Mouse (Mus musculus) kidney, postnatal 25 days (tissue): ENCODE results near the gene Rnf114.

ENCODE experiments used
- DNase-seq, 2 experiments: peaks; one replicate each; pipeline ENCODE4 v3.0.0; 2021; ENCODE audit warnings: mixed read lengths in 2 of 2

Rnf114 gene

GRCm38 (mm10) chr2:167541324-167541723, 48.9 kb downstream of the Rnf114 start:
- no peak for DNase-seq

GRCm38 (mm10) chr2:167541761-167542160, 49.3 kb downstream of the Rnf114 start:
- no peak for DNase-seq

- no peak for DNase-seq
Measured at GRCm38 (mm10) chr2:167542361-167542760, 49.9 kb downstream of the Rnf114 start.

- peak; percentile 74 to 88 for DNase-seq
Measured at GRCm38 (mm10) chr2:167543121-167544003, 50.9 kb downstream of the Rnf114 start.

DNA sequence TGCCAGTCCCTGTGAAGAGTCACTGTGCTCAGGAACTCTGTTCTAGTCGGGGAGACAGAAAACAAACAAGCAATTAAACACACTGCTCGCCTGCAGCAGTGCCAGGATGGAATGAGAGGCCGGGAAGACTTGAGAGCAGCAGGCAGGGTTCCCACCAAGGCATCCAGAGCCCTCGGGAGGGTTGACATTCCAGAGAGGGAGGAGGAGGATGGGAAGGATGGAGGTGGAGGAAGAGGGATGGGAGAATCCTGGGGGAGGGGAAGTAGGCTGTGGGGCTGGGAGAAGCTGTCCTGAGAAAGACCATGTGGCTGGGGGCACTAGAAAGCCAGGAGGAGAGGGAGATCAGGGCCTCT, 51.5 kb downstream of the Rnf114 start:
- DNase-seq: peak in 1 of 2 experiments; percentile 49

DNA sequence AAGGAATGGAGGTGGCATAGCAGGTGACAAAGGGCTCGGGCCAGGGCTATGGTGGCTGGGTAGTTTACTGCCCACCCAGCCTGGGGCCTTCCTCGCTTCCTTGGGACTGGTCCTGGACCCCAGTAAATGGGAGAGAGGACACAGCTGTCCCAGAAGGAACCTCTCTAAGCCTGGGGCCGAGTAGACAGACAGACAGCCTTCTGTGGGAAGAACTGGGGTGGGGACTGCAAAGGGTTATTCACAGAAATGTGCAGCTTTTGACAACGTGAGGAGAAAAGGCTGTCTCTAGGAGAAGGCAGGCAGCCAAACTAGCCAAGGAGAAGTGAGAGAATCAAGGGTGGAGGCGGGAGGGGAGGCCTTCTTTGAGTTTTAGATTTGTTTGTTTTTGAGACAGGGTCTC, 52.0 kb downstream of the Rnf114 start:
- no peak for DNase-seq

- no peak for DNase-seq
Measured at GRCm38 (mm10) chr2:167546447-167547195, 54.2 kb downstream of the Rnf114 start.

DNA sequence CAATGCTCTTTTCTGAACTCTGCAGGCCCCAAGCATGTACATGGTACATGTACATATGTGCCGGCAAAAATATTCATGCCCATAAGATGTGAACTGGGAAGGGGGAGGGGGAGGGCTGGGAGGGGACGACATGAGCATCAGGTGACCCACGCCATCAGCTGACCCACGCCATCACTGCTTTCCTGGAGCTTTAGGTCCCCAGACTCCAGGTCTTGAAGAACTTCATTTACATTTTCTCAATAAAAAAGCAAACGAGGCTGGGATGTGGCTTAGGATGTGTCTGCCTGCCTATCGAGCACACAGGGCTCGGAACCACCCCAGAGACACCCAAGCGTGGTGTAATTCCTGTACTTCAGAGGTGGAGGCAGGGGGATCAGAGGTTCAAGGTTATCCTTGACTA, 55.0 kb downstream of the Rnf114 start:
- no peak for DNase-seq

- no peak for DNase-seq
Measured at GRCm38 (mm10) chr2:167548961-167549360, 56.5 kb downstream of the Rnf114 start.

DNA sequence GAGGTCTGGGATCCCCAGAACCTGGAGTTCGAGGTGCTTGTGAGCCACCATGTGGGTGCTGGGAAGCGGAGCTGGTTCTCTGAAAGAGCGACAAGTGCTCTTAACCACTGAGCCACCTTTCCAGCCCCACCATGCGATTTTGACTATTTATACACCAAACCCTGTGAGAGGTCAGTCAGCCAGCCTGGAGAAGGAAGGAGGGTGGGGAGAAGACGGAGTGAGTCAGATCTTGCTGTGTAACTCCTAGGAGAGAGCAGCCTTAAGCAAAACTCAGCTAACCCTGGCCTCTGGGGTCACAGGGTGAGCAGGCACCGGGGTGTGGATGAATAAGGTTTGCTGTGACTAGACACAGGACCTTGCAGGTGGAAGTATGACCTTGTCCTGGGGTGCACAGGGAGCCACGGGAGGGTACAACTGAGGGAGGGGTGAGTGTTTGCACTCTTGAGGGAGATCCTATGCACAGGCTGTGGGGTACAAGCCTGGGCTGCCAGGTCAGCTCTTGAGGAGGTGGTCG, 58.0 kb downstream of the Rnf114 start:
- DNase-seq: no peak

DNA sequence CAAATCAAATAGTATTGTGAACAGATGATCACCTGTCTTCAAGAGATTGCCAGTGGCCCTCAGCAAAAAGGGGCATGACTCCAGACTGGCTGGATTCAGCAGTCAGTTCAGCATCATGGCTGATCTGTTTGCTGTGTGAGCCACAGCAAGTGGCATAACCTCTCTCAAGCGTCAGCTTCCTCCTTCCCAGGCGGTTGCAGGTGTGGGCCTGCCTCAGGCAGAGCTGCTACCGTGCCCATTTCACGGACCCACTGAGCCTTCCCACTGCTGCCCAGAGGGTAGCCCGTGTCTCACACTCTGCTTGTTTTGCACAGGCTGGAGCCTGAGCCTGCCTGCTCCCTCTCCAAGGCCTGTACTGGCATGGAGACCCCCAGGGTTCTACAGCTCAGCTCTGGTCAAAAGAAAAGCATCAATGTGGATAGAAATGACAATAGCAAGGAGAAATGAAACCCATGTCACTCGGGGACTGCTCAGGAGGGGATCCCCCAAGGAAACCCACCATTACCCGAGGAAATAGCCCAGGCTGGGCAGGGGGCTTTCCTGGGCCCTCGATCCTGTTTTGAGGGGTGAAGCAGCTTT, 59.0 kb downstream of the Rnf114 start:
- no peak for DNase-seq

DNA sequence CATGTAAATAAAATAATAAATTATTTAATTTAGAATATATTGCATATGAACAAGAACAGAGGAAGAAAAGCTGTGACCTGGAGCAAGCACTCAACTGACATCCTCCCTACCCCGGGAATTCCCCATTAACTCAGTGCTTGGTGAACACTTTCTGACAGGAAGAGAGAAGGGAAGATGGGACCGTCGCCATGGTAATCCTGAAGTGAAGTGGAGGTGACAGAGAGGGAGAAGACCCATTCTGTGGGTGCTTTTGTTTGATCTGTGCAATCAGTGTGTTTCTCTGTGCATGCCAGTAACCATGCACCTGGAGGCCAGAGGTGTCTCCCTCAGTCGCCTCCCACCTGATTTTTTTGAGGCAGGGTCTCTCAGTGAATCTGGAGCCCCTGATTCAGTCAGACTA, 59.8 kb downstream of the Rnf114 start:
- DNase-seq: no peak

DNA sequence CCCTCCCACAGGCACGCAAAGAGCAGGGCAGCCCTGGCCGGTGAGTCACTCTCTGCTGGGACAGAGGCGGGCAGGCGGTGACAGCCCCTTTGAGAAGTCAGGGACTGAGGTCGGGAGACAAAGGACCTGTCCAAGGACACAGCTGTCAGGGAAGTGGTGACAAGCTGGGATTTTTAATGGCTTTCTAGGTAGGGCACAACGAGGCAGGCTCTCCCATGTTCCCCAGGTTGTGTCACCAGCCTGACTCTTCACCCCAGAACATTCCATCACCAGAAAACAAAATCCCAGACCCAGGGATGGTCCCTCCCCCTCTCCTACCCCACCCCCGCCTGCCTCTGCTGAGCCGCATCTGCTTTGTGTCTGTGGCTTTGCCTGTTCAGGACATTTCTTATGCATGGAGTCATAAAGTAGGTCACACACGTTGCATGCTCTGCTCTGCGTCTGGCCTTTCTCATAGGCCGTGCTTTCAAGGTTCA, 60.5 kb downstream of the Rnf114 start:
- no peak for DNase-seq

GRCm38 (mm10) chr2:167555766-167556165, 63.3 kb downstream of the Rnf114 start:
- no peak for DNase-seq

GRCm38 (mm10) chr2:167559413-167559812, 67.0 kb downstream of the Rnf114 start:
- no peak for DNase-seq

DNA sequence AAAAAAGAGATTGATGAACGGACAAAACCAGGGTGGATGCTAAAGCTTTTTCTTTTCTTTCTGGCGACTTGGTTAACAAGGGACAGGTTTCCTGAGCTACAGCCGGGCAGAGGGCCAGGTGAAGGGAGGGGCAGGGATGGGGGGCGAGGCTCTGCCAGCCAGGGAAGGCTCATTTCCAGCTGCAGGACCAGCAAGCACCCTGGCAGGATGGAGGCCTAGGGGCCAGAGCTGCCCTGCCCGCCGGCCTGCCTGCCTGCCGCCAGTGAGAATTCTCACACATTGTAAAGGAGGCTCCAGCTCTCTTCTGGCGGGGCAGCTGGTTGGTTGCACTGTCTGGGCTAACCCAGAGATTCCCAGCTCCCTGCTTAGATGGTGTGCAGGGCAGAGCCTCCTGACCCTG, 69.7 kb downstream of the Rnf114 start:
- peak; percentile 65 to 68 for DNase-seq

DNA sequence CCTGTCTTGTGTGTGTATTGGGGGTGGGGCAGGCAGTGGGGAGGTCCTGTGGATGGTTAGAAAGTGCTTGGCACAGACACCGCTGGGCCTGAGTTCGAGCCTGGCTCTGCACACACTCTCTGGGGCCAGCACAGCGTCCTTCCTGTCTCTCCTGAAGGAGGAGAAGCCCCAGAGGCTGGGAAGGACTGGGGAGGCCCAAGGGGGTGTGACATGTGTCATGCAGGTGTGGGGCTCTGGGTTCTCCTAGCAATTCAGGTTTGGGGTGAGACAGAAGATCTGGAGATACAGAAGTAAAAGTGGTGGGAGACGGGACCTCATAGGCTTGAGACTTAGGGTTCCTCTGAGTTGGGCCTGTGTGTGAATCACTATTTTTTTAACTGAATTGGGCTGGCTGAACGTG, 70.6 kb downstream of the Rnf114 start:
- DNase-seq: no peak

GRCm38 (mm10) chr2:167563703-167564102, 71.3 kb downstream of the Rnf114 start:
- no peak for DNase-seq

DNA sequence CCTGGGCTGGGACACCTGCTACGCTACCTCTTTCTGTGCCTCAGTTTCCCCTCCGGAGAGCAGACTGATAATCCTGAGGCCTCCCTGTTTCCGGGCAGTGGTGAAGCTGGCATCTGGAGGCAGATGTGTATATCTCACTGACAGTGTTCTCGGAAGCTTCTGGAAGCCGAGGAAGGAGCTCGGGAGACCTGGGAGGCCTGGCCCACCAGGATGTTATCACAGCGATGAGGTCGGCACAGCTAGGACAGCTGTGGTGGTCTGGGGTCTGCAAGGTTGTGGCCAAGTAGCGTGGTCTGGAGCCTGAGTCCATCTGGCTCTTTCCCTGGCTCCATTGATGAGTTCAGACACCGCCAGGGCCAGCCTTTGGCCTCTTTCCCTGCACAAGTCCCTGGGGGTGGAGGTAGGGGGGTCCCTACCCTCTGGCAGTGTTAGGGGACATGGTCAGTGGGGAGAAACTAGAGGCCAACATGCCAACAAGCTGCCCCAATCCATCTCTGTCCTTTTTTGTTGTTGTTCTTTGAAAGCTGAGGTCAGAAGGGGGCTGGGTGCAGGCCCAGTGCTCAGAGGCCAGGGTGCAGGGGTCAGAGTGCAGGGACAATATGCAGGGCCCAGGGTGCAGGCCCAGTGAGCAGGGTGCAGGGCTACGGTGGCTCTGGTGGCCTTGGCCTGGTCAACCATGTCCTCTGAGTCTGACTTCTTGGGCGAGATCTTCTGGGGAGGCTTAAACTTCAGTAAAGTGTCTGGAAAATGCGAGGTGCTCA, 72.3 kb downstream of the Rnf114 start:
- DNase-seq: peak; percentile 39 to 47

GRCm38 (mm10) chr2:167565312-167565656, 72.8 kb downstream of the Rnf114 start:
- DNase-seq: no peak

DNA sequence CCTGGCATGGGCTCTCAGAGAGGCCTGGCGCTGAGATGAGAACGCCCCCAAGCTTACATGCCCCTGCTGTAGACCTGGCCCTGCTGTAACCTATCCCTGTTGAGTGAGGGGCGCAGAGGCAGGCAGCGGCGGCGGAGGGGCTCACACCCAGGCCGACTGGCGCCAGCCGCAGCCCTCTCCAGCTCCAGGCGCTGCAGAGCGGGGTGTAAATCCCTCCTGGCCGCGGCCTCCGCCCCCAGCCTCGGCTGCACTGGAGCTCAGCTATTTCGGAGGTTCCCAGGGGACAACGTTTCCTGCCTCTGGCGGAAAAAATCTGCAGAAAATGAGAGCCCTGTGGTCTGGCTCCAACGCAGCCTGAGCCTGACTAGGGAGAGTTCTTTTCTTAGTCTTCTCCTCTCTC, 73.2 kb downstream of the Rnf114 start:
- DNase-seq: peak; percentile 79 to 85
